Mouse (Mus musculus): ENCODE measurements at regions not wholly inside any gene's neighbourhood (a gene's known extent, or its start where the extent isn't known, plus 50 kb on each side); places are given as distances from the start of the nearest gene placed in this dataset.

DNA sequence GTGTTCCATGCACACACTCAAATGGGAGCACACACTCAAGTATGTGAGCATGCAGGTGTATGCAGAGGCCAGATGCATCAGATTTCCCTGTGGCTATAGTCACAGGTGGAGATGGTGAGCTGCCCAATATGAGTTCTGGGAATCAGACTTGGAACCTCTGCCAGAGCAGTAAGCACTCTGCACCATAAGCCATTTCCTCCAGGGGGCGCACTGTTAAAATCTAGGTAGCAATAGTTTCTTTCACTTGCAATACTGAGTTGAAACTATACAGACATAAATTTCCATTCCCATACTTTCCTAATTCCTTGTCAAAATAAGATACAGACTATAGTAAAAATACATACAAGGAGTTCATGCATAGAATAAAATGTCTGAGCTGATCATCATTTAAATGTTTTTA is 365.7 kb downstream of the Basp1 start:
- Histone ChIP-seq H3K27me3 (ENCODE audit: insufficient read depth, low read length) (no peaks in the 10 kb centered on the region), H3K9me3 (ENCODE audit: low read length) (peaks cover 30% of the 10 kb centered on the region), H3K4me1 (replicated peaks; ENCODE audit: low read depth, low read length) (peaks cover 7% of the 10 kb centered on the region), H3K4me3 (replicated peaks; ENCODE audit: low read length) (no peak overlapping the region), H3K36me3 (ENCODE audit: insufficient read depth, low read length) (peaks cover 8% of the 10 kb centered on the region)
- TF ChIP-seq CTCF (conservative IDR thresholded peaks at IDR 0.05; ENCODE audit: low read length) (peak; percentile 85), POU5F1 (IDR thresholded peaks at IDR 0.05; ENCODE audit: borderline replicate concordance, low read length) (no peak), NANOG (IDR thresholded peaks at IDR 0.05; ENCODE audit: borderline replicate concordance, low read length) (no peak)

- peaks cover 7% of the 10 kb centered on the region for H3K4me1 ChIP-seq (replicated peaks; ENCODE audit: low read depth, low read length)
Measured at GRCm38 (mm10) chr15:25046514-25047138, 366.9 kb downstream of the Basp1 start.

GRCm38 (mm10) chr15:25036231-25036630 is 377.3 kb downstream of the Basp1 start:
- Histone ChIP-seq H3K4me3 (replicated peaks; ENCODE audit: low read length) (no peak overlapping the region), H3K36me3 (ENCODE audit: insufficient read depth, low read length) (no peaks in the 10 kb centered on the region), H3K27me3 (ENCODE audit: insufficient read depth, low read length) (no peaks in the 10 kb centered on the region), H3K4me1 (replicated peaks; ENCODE audit: low read depth, low read length) (no peaks in the 10 kb centered on the region), H3K9me3 (ENCODE audit: low read length) (peaks cover 18% of the 10 kb centered on the region)
- TF ChIP-seq POU5F1 (IDR thresholded peaks at IDR 0.05; ENCODE audit: borderline replicate concordance, low read length), result no peak
- no peak for TF ChIP-seq CTCF (conservative IDR thresholded peaks at IDR 0.05; ENCODE audit: low read length)
- no peak for TF ChIP-seq NANOG (IDR thresholded peaks at IDR 0.05; ENCODE audit: borderline replicate concordance, low read length)

More at GRCm38 (mm10) chr15:25046514-25047138, 366.9 kb downstream of the Basp1 start:
- no peak for TF ChIP-seq POU5F1 (IDR thresholded peaks at IDR 0.05; ENCODE audit: borderline replicate concordance, low read length)
- peak; percentile 93 for TF ChIP-seq NANOG (IDR thresholded peaks at IDR 0.05; ENCODE audit: borderline replicate concordance, low read length)
- Histone ChIP-seq H3K9me3 (ENCODE audit: low read length) (peaks cover 40% of the 10 kb centered on the region), H3K36me3 (ENCODE audit: insufficient read depth, low read length) (peaks cover 8% of the 10 kb centered on the region), H3K27me3 (ENCODE audit: insufficient read depth, low read length) (no peaks in the 10 kb centered on the region), H3K4me3 (replicated peaks; ENCODE audit: low read length) (no peak overlapping the region)

DNA sequence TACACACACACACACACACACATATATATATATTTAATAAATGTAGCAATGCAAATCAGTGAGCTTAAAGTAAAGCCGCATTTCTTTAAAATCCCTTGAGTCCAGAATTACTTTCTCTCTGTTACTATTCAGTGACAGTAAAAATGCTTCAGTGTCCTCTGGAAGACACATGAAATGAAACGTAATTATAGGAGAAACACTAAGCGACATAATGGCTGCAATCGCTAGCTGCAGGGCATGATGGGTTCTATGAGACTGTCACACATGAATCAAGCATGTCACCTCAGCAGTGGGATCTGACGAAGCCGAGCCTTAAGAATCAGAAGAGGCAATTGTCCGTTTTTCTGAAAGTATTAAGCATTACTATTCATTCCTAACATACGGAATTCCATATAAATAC is 385.7 kb downstream of the Basp1 start:
- no peak overlapping the region for H3K4me3 ChIP-seq (replicated peaks; ENCODE audit: low read length)
- TF ChIP-seq NANOG (IDR thresholded peaks at IDR 0.05; ENCODE audit: borderline replicate concordance, low read length), result no peak
- TF ChIP-seq POU5F1 (IDR thresholded peaks at IDR 0.05; ENCODE audit: borderline replicate concordance, low read length), result no peak
- no peak for TF ChIP-seq CTCF (conservative IDR thresholded peaks at IDR 0.05; ENCODE audit: low read length)
- H3K4me1 ChIP-seq (replicated peaks; ENCODE audit: low read depth, low read length), result peaks cover 10% of the 10 kb centered on the region
- H3K27me3 ChIP-seq (ENCODE audit: insufficient read depth, low read length), result no peaks in the 10 kb centered on the region
- no peaks in the 10 kb centered on the region for H3K9me3 ChIP-seq (ENCODE audit: low read length)
- no peaks in the 10 kb centered on the region for H3K36me3 ChIP-seq (ENCODE audit: insufficient read depth, low read length)

GRCm38 (mm10) chr15:25026786-25027461 is 386.6 kb downstream of the Basp1 start:
- no peak for TF ChIP-seq NANOG (IDR thresholded peaks at IDR 0.05; ENCODE audit: borderline replicate concordance, low read length)
- no peak for TF ChIP-seq CTCF (conservative IDR thresholded peaks at IDR 0.05; ENCODE audit: low read length)
- TF ChIP-seq POU5F1 (IDR thresholded peaks at IDR 0.05; ENCODE audit: borderline replicate concordance, low read length), result no peak
- Histone ChIP-seq H3K36me3 (ENCODE audit: insufficient read depth, low read length) (no peaks in the 10 kb centered on the region), H3K27me3 (ENCODE audit: insufficient read depth, low read length) (no peaks in the 10 kb centered on the region), H3K9me3 (ENCODE audit: low read length) (no peaks in the 10 kb centered on the region), H3K4me3 (replicated peaks; ENCODE audit: low read length) (0 out of 2 replicates have a peak overlapping the region, but pooled peaks have one; percentile 20), H3K4me1 (replicated peaks; ENCODE audit: low read depth, low read length) (peaks cover 10% of the 10 kb centered on the region)

DNA sequence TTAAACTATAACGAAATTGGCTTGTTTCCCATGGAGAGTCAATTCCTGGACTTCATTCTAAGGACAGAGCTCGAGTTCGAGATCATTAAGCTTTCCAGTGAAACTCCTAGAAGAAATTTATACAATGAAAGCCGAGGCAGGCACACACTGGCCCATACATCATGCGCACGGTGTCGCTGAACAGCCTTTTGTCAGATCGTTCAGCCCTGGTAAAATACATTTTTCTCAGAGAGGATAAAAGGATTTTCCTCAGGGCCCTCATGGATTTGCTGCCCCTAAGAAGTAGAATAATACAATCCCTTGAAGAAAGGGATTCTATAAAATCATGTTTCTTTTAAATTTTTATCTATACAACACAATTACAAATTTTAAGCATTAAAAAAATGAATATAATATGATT is 387.2 kb downstream of the Basp1 start:
- Histone ChIP-seq H3K27me3 (ENCODE audit: insufficient read depth, low read length) (no peaks in the 10 kb centered on the region), H3K9me3 (ENCODE audit: low read length) (no peaks in the 10 kb centered on the region), H3K4me1 (replicated peaks; ENCODE audit: low read depth, low read length) (peaks cover 10% of the 10 kb centered on the region), H3K36me3 (ENCODE audit: insufficient read depth, low read length) (no peaks in the 10 kb centered on the region), H3K4me3 (replicated peaks; ENCODE audit: low read length) (no peak overlapping the region)
- TF ChIP-seq POU5F1 (IDR thresholded peaks at IDR 0.05; ENCODE audit: borderline replicate concordance, low read length), result no peak
- TF ChIP-seq CTCF (conservative IDR thresholded peaks at IDR 0.05; ENCODE audit: low read length), result no peak
- TF ChIP-seq NANOG (IDR thresholded peaks at IDR 0.05; ENCODE audit: borderline replicate concordance, low read length), result no peak

DNA sequence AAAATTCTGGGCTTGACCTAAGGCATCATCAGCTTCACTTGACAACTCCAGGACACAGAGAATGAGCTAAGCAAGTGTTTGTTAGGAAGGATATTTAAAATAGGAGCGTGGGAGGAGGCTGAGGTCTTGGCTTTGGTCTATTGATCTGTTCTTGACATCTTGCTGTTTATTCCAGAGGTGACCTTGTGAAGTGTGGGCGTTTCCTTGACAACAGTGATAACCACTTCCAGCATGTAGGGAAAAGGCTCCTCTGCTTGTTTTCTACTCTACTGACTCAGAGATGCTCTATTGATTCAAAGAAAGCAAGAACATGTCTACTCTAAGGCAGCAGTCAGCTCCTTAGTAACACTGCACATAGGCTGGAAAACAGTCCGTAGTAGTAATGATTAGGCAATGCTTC is 392.6 kb downstream of the Basp1 start:
- Histone ChIP-seq H3K9me3 (ENCODE audit: low read length) (no peaks in the 10 kb centered on the region), H3K4me3 (replicated peaks; ENCODE audit: low read length) (no peak overlapping the region), H3K36me3 (ENCODE audit: insufficient read depth, low read length) (no peaks in the 10 kb centered on the region), H3K4me1 (replicated peaks; ENCODE audit: low read depth, low read length) (peaks cover 25% of the 10 kb centered on the region), H3K27me3 (ENCODE audit: insufficient read depth, low read length) (no peaks in the 10 kb centered on the region)
- TF ChIP-seq NANOG (IDR thresholded peaks at IDR 0.05; ENCODE audit: borderline replicate concordance, low read length), result no peak
- TF ChIP-seq CTCF (conservative IDR thresholded peaks at IDR 0.05; ENCODE audit: low read length), result no peak
- TF ChIP-seq POU5F1 (IDR thresholded peaks at IDR 0.05; ENCODE audit: borderline replicate concordance, low read length), result no peak

- Histone ChIP-seq H3K27me3 (ENCODE audit: insufficient read depth, low read length) (no peaks in the 10 kb centered on the region), H3K9me3 (ENCODE audit: low read length) (no peaks in the 10 kb centered on the region), H3K4me3 (replicated peaks; ENCODE audit: low read length) (no peak overlapping the region), H3K36me3 (ENCODE audit: insufficient read depth, low read length) (no peaks in the 10 kb centered on the region), H3K4me1 (replicated peaks; ENCODE audit: low read depth, low read length) (peaks cover 25% of the 10 kb centered on the region)
- TF ChIP-seq NANOG (IDR thresholded peaks at IDR 0.05; ENCODE audit: borderline replicate concordance, low read length), result no peak
- no peak for TF ChIP-seq CTCF (conservative IDR thresholded peaks at IDR 0.05; ENCODE audit: low read length)
- no peak for TF ChIP-seq POU5F1 (IDR thresholded peaks at IDR 0.05; ENCODE audit: borderline replicate concordance, low read length)
Measured at GRCm38 (mm10) chr15:25019352-25019941, 394.1 kb downstream of the Basp1 start.
